Mouse (Mus musculus) left cerebral cortex, adult 8-10 months (tissue): ENCODE measurements at regions not wholly inside any gene's neighbourhood (a gene's known extent, or its start where the extent isn't known, plus 50 kb on each side); places are given as distances from the start of the nearest gene placed in this dataset.

ENCODE experiments used
- DNase-seq, 2 experiments: peaks; one replicate each; pipeline ENCODE4 v3.0.0; 2022; ENCODE audit warnings: low spot score in 2 of 2

DNA sequence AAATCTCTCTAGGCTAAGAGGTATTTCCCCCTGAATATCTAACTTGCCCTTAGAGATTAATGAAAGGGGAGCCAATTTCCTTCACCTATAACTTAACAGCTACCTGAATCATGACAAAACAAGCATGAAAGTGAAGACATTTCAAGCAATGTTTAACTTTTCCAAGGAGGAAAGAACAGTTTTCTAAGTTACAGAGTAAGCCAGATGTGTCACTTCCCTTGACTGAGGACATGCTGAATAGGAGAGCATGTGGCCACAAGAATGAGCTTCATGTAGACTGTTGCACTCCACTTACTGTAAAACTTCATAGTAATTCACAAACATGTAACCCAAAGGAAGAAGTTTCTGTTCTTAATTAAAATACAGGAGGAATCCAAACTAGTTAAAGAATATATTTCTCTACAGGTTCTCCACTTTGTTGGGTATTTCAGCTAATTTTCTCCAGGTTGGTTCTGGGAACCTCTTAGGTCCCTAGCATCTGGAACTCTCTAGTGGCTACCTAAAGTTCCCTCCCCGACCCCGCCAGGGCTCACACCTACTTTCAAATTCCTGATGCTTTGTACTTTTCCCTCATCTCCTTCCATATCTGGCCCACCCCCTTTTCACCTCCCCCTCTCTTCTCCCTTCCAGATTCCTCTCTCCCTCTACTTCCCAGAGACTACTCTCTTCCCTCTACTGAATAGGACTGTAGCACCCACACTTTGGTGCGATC lies 142.0 kb upstream of the Tyrp1 start:
- DNase-seq, result no peak

DNA sequence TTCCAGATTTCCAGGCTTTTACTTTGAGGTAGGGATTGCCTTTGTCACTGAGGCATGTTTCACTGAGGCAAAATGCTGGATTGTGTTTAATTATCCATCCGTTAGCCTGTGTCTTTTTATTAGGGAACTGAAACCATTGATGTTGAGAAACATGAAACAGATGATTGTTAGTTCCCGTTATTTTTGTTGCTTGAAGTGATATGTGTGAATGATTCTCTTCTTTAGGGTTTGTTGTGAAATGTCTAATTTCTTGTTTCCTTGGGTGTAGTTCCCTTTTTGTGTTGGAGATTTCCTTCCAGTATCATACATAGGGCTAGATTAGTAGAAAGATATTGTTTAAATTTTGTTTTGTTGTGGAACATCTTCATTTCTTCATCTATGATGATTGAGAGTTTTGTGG lies 121.2 kb upstream of the Tyrp1 start:
- DNase-seq, result no peak

DNA sequence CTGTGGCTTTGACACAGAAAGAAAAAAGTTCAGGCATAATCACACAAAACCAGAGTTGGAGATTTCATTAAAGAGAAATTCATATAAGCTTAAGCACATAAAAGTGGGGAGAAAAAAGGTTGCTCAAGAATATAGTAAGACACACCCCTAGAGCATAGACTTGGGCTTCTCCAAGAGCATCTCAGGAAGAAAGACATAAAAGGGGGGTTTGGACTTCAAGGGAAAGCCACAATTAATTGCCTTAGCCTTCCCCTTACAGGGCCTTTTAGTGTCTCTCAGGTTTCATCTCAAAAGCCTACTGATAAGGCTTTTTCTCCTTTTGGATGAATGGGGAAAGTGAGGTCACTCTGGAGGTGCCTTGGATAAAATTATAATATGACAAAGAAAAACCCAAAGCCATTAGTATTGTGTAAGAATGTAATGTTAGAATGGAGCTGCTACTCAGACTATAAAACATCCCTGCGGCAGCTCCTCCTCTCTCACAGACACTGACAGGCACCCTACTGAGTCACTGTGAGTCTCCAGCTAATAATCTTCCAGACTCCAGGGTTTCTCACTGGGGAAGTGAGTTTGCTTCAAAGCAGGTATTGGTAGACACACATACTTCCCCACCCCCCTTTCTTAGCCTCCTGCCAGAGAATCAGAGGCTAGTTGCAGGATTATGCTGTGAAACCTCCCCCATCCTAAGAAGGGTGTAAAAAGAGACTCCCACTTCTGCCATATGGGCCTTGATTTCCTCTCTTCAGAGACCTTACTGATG lies 88.8 kb upstream of the Tyrp1 start:
- peak in 1 of 2 experiments; percentile 79 for DNase-seq

DNA sequence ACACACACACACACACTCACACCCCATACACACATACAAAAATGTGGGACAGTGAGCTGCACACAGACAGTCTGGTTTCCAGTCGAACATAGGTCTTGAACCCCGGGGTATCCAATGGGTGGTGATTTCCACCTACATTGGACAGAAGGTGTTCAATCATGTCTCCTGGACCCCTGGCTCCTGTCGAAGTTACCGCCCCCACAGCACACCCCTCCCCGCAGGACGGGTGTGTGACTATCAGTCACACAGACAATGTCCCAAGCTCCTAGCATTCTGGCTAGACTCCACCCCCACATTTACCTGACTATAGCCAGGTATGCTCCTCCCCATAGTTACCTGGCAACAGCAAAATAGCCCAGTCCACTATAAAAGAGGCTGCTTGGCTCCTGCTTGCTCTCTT lies 81.7 kb upstream of the Tyrp1 start:
- DNase-seq, result no peak

DNA sequence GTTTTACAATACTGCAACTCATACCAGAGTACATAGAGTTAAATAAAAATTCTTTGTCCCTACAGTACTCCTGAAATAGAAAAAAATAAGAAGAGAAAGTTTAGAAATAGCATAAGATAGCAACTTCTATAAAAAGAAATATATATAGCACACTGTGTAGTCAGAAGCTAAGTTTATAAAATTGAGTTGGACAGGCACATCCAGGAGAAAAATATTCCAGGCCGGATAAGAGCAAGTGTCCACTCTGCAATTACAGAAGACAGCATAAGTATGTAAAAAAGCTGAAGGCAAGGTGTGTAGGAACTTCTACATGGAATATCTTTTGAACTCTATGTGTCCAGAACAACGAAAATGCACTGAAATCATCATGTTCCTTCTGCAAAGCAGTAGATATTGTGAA lies 77.8 kb upstream of the Tyrp1 start:
- no peak for DNase-seq

DNA sequence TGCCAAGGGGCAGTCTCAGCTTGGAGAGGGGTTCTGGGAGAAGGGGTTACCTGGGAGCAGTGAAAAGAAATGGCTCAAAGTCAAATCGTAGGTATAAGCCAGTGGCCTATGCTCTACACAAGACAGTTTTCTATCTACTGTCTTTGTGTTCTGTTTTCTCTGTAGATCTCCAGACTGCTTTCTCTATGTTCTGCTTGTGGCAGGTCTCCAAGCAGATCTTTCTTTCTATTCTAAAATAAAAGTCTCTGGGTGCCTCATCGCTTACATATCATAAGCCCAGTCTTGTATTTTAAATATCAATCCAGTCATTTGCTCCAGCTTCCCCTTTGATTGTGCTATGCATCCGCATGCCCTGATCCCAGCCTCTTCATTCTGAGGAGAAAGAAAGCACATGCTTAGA lies 69.9 kb upstream of the Tyrp1 start:
- DNase-seq, result no peak

DNA sequence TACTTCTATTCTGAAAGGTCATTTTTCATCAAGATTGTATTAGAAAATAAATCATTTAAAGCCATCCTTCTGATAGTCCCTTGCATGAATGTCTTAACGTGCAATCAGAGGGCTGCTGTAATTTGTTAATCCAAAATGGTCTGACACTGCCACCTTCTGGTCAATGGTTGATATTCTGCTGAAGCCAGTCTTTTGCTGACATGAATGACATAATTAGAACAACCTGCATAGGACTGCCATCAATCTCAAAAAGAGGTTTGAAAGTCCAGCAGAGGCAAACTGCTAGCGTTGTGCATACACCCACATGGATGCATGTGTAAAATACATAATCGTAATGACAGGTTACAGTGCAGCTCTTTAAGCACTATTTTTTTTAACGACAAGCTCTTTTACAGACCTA lies 68.1 kb upstream of the Tyrp1 start:
- DNase-seq, result peak; percentile 24 to 34

DNA sequence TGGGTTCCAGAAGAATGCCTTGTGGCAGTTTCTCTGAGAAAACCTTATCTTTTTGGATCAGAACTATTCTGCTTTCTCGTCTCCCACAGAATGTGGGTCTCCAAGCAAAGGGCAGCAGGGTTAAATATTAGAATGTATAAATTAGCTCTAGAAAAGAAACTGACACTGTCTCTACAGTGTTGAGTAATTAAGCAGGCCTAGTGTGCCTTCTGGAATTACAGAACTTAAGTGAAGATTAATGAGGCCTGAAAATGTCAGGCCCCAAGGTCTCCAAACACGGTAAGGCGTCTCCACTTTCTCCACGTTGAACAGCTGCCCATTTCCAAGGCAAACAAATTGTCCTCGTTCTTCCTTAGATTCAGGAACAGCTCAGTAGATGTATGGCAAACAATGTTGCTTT lies 66.5 kb upstream of the Tyrp1 start:
- DNase-seq, result no peak
